In the genomic region with DNA sequence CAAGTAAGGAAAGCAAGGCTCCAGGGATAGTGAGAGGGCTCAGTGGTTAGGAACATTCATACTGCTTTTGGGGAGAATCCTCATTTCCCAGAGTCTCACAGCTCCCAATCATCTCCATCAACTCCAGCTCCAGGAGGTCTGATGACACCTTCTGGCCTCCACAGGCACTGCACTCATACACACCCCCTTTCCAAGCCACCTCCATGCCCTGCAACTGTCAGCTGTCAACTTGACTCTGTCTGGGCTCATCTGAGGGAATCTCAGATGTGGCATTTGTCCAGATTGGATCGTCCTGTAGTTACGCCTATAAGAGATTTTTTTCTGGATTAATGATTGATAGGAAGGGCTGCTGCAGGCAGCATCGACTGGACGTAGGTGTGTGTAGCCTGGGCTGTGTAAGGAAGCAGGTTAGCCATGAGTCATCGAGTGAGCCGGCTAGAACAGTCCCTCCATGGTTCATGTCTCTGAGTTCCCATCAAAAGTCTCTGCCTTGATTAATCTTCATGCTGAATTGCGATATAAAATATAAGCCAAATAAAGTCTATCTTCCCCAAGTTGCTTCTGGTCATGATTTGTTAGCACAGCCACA, we compare ENCODE assay signal across 9 mouse cellular contexts. TPM values are rescaled to one million over a fixed set of nuclear protein-coding genes. Genes with fewer than 3 reads are reported as not detected.
A peak's percentile ranks its signal among the peaks of the same experiment; 100 is the strongest.
DNase-seq lines count a peak whose midpoint lies in the region; ATAC-seq and TF ChIP-seq lines count a peak whose summit lies in the region.
"Had no signal": no experiment of that assay in that cellular context is flagged by ENCODE, and none has a peak within 500 bp of the region (broad histone marks: within the 10 kb centered on the region; RNA-seq: fewer than 3 reads in every experiment).

No protein-coding gene starts in this region.

- WGBS in spleen, adult 2 months, result 73% methylated on average over 7 of the region's 7 CpGs
- 65% methylated on average over 7 of the region's 7 CpGs for WGBS in stomach, postnatal 0 days

- no peak for DNase-seq in gastrocnemius, adult 2 months
- DNase-seq in gastrocnemius, postnatal 4 days (ENCODE audit: low spot score in 2 of 2), result no peak
- DNase-seq in spleen, adult 2 months (ENCODE audit: low read depth in 1 of 2, low spot score in 2 of 2), result no peak
- no peak for DNase-seq in spleen, postnatal 36 days (ENCODE audit: low spot score in 2 of 2)
- DNase-seq in induced T-regulatory cell, adult 2 months (ENCODE audit: low read depth), result peak; percentile 9
- peak; percentile 33 for DNase-seq in stomach, postnatal 0 days (ENCODE audit: low spot score)
- DNase-seq in cerebellum, adult 18-20 months, result no peak
- no peak for DNase-seq in layer of hippocampus, adult 9-10 months (ENCODE audit: low spot score)

- no peak overlapping the region for H3K4me3 ChIP-seq in gastrocnemius, adult 2 months
- no peak overlapping the region for H3K4me3 ChIP-seq in spleen, adult 2 months (ENCODE audit: extremely low read depth, insufficient read depth, insufficient read length)
- no peak overlapping the region for H3K4me3 ChIP-seq in stomach, postnatal 0 days (ENCODE audit: low read depth, low read length)
- H3K4me3 ChIP-seq: megakaryocyte, embryonic 14.5 days had no signal

- no peak for TF ChIP-seq EP300 in stomach, postnatal 0 days (optimal IDR thresholded peaks at IDR 0.05)

- no peak overlapping the region for H3K9ac ChIP-seq in stomach, postnatal 0 days (ENCODE audit: low read length)

- peak; percentile 82; the same call in 1 of the 2 replicates for ATAC-seq in stomach, postnatal 0 days (ENCODE audit: low FRiP score, low TSS enrichment)

- TF ChIP-seq POLR2A in spleen, adult 2 months (IDR thresholded peaks at IDR 0.05; ENCODE audit: low read depth, low read length), result no peak

- no peaks in the 10 kb centered on the region for H3K9me3 ChIP-seq in stomach, postnatal 0 days (ENCODE audit: control insufficient read depth, low read length)
- H3K9me3 ChIP-seq: megakaryocyte, embryonic 14.5 days had no signal

- H3K4me1 ChIP-seq in spleen, adult 2 months (ENCODE audit: control insufficient read depth, insufficient read depth, insufficient read length), result no peaks in the 10 kb centered on the region
- H3K4me1 ChIP-seq in stomach, postnatal 0 days (replicated peaks; ENCODE audit: control insufficient read depth, insufficient read depth), result no peaks in the 10 kb centered on the region

- H3K4me2 ChIP-seq in stomach, postnatal 0 days (replicated peaks; ENCODE audit: low read depth), result no peak overlapping the region

- intact Hi-C loops in gastrocnemius, adult 2 months (cut with DNase I), result loop anchor here (10.0 kb wide), 1 partner anchor 80 kb away; no protein-coding TSS in a partner anchor

- H3K27ac ChIP-seq in gastrocnemius, adult 2 months, result no peak overlapping the region
- no peak overlapping the region for H3K27ac ChIP-seq in spleen, adult 2 months (ENCODE audit: insufficient read depth, low read length)
- H3K27ac ChIP-seq in stomach, postnatal 0 days (replicated peaks), result no peak overlapping the region

- TF ChIP-seq CTCF in gastrocnemius, adult 2 months (IDR thresholded peaks at IDR 0.05), result peak; percentile 42
- peak; percentile 6; the same call in 1 of the 2 replicates for TF ChIP-seq CTCF in spleen, adult 2 months (IDR thresholded peaks at IDR 0.05; ENCODE audit: extremely low read depth, insufficient read depth, insufficient read length, insufficient replicate concordance)
- TF ChIP-seq CTCF in stomach, postnatal 0 days (IDR thresholded peaks at IDR 0.05; ENCODE audit: low read depth), result peak; percentile 71

- H3K27me3 ChIP-seq in spleen, adult 2 months (ENCODE audit: control insufficient read depth, insufficient read depth, low read length), result 0 out of 2 replicates have a peak, but pooled peaks cover 4% of the 10 kb centered on the region
- 0 out of 2 replicates have a peak, but pooled peaks cover 2% of the 10 kb centered on the region for H3K27me3 ChIP-seq in stomach, postnatal 0 days (ENCODE audit: control insufficient read depth, insufficient read depth, low read length)

- H3K36me3 ChIP-seq in spleen, adult 2 months (ENCODE audit: control insufficient read depth, insufficient read depth, low read length), result no peaks in the 10 kb centered on the region
- no peaks in the 10 kb centered on the region for H3K36me3 ChIP-seq in stomach, postnatal 0 days (ENCODE audit: control insufficient read depth, insufficient read depth, low read length)

RNA-seq across cellular contexts. Expression of a gene that starts 44.1 kb away (rescaled TPM):
- total RNA-seq in gastrocnemius, adult 2 months (2021), result under 1 TPM; 0.20 to 0.31 TPM
- under 1 TPM; 0.12 to 0.29 TPM for total RNA-seq in gastrocnemius, postnatal 4 days (2021)
- not detected in 2 replicates for polyA plus RNA-seq in spleen, adult 2 months (2012; rRNA removed)
- polyA plus RNA-seq in stomach, postnatal 0 days (2015; fragmentation: Nextera tagmentation; extraction: Ambion mirVana), result 0.15 and 0.27 TPM in 2 replicates

RNA-seq across cellular contexts. Expression of a gene that starts 44.6 kb away (rescaled TPM):
- total RNA-seq in gastrocnemius, adult 2 months (2021), result 1 to 10 TPM; 4.2 to 5.4 TPM
- 10 to 100 TPM in 1 of 2 experiments, 1 to 10 TPM in 1; 9.9 to 13.6 TPM for total RNA-seq in gastrocnemius, postnatal 4 days (2021)
- 3.7 and 6.2 TPM in 2 replicates for polyA plus RNA-seq in spleen, adult 2 months (2012; rRNA removed)
- 5.0 and 5.1 TPM in 2 replicates for polyA plus RNA-seq in stomach, postnatal 0 days (2015; fragmentation: Nextera tagmentation; extraction: Ambion mirVana)

Comparison
In these comparisons a context has a peak if more than half of its experiments do, and no peak if none do; other contexts are left out.
1. DNase-seq: peak in induced T-regulatory cell, adult 2 months (single experiment) and stomach, postnatal 0 days (single experiment); none in gastrocnemius, adult 2 months (single experiment), gastrocnemius, postnatal 4 days (0 of 2), spleen, adult 2 months (0 of 2), spleen, postnatal 36 days (0 of 2), cerebellum, adult 18-20 months (0 of 2) and layer of hippocampus, adult 9-10 months (single experiment).
2. CTCF ChIP-seq: peak in every context shown above with its lines; median percentile 71 in stomach, postnatal 0 days; 42 in gastrocnemius, adult 2 months; 6 in spleen, adult 2 months.